Mouse (Mus musculus): Measurements from ENCODE around the gene Hoxd12. TPM values are rescaled to one million over a fixed set of nuclear protein-coding genes. Genes with fewer than 3 reads are reported as not detected.

Gene Hoxd12
- total and polyA plus RNA-seq, 3 experiments: not detected

DNA sequence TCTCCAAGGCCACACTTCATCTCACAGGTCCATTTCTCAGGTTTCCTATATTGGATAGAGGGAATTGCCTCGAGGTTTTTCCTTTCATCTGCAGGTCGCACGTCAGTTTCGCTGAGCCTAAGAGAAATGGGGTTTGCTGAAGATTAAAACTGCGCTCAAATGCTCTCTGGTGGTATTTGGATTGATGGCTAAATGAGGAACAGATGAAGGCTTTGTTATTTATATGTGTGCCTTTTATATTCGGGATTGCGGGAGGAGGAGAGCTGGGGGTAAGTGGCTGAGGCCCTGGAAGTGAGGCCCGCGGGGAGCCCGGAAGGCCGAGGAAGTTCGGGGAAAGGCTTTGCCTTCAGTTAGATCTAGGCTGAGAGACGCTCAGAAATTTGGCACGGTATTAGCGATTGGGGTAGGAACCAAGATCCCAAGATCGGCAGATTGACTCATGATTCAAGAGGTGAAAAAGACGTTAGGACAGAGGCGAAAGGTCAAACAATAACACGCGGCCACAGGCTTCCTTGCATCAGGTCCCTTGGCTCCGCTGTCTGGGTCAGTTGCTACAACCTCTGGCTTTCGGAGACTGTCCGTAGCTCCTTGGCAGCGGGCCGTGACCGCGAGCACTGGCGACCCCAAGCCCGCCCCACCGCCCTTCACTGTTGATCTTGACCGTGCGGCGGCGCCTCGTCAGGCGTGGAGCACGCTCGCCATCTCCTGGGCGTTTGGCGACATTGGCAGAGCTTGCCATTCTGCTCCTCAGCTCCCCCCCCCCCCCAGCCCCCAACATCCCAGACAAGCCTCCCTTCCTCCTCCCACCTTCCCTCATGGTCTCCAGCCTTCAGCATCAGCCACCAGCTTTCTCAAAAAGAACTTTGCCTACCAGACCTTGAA lies 2.1 kb upstream of the Hoxd12 start:
- H3K9me3 ChIP-seq (replicated peaks): peaks cover 9% of the 10 kb centered on the region
- no peak for TF ChIP-seq GATA2 (IDR thresholded peaks at IDR 0.05; ENCODE audit: borderline replicate concordance, low read depth, low read length)
- no peak for TF ChIP-seq POLR2AphosphoS5 (IDR thresholded peaks at IDR 0.05; ENCODE audit: insufficient replicate concordance, low read depth, low read length)
- no peak for TF ChIP-seq TAL1 (conservative IDR thresholded peaks at IDR 0.05; ENCODE audit: low read depth, low read length)
- TF ChIP-seq CTCF (IDR thresholded peaks at IDR 0.05; ENCODE audit: low read depth, low read length): no peak
- TF ChIP-seq GATA1 (IDR thresholded peaks at IDR 0.05; ENCODE audit: borderline replicate concordance, low read length): no peak
- peak overlapping the region; percentile 65; the same call in 1 of the 2 replicates for H3K4me3 ChIP-seq (ENCODE audit: low read depth, low read length)
- peaks cover 10% of the 10 kb centered on the region for H3K4me1 ChIP-seq (ENCODE audit: insufficient read depth, low read depth, low read length)
- no peaks in the 10 kb centered on the region for H3K36me3 ChIP-seq (replicated peaks)
- DNase-seq (ENCODE audit: low spot score): peak; percentile 51
- no peak for ATAC-seq (ENCODE audit: extremely low read depth, insufficient number of reproducible peaks, low FRiP score, poor library complexity, severe bottlenecking)
- H3K27me3 ChIP-seq (ENCODE audit: insufficient read depth, low read length): peaks cover 44% of the 10 kb centered on the region

DNA sequence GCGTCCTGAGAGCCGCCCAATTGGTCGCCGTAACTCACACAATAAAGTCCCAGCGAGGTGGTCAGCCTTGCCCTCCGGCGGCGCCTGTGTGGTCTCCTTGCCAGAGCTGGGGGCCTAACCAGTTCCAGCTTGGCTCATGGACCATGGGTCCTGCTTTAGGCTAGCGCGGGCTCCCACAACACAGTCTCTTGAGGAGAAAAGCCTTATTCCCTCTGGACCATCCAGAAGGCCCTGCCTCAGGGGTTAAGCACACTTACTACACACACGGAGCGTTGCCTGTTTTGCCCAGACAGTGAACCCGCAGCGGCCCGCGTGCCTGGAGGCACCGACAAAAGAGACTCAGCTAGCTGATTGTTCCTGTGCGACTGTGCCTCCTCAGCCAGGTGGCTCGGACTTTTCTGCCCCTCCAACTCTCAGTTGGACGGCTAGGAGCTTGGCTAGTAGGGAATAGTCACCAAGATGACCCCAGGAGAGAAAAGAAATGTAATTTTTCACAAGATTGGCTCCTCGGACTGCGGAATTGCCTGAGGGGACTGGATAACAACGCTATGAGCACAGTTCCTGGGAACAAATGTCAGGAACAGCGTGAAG lies 883 bp upstream of the Hoxd12 start:
- ATAC-seq (ENCODE audit: extremely low read depth, insufficient number of reproducible peaks, low FRiP score, poor library complexity, severe bottlenecking) (no peak), DNase-seq (ENCODE audit: low spot score) (no peak)
- peaks cover 10% of the 10 kb centered on the region for H3K4me1 ChIP-seq (ENCODE audit: insufficient read depth, low read depth, low read length)
- TF ChIP-seq POLR2AphosphoS5 (IDR thresholded peaks at IDR 0.05; ENCODE audit: insufficient replicate concordance, low read depth, low read length) (no peak), GATA2 (IDR thresholded peaks at IDR 0.05; ENCODE audit: borderline replicate concordance, low read depth, low read length) (no peak), GATA1 (IDR thresholded peaks at IDR 0.05; ENCODE audit: borderline replicate concordance, low read length) (no peak), TAL1 (conservative IDR thresholded peaks at IDR 0.05; ENCODE audit: low read depth, low read length) (no peak)
- H3K36me3 ChIP-seq (replicated peaks): no peaks in the 10 kb centered on the region
- peaks cover 39% of the 10 kb centered on the region for H3K27me3 ChIP-seq (ENCODE audit: insufficient read depth, low read length)
- no peak overlapping the region for H3K4me3 ChIP-seq (ENCODE audit: low read depth, low read length)
- H3K9me3 ChIP-seq (replicated peaks): no peaks in the 10 kb centered on the region

DNA sequence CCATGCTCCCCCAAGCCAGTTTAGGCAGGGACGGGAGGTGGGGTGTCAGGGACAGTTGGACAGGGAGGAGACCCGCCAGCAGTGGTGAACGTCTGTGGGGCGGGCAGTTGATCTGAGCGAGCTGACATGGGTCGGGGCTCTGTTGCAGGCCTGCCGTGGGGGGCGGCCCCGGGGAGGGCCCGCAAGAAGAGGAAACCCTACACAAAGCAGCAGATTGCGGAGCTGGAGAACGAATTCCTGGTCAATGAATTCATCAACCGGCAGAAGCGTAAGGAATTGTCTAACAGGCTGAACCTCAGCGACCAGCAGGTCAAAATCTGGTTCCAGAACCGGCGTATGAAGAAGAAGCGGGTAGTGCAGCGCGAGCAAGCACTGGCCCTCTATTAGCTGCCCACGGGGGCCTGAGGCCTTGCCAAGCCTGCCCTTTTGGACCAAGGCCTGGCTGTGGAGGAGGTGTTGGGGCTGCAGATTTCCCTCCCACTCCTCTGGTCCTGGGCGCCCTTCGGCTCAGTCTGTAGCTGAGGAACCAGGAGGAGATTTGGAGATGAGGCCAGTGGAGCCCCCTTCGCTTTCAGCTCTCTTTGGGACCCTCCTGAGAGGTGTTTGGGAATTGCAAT lies 961 bp downstream of the Hoxd12 start:
- no peak for DNase-seq (ENCODE audit: low spot score)
- 0 out of 2 replicates have a peak, but pooled peaks cover 2% of the 10 kb centered on the region for H3K9me3 ChIP-seq (replicated peaks)
- TF ChIP-seq GATA2 (IDR thresholded peaks at IDR 0.05; ENCODE audit: borderline replicate concordance, low read depth, low read length) (no peak), TAL1 (conservative IDR thresholded peaks at IDR 0.05; ENCODE audit: low read depth, low read length) (no peak), CTCF (IDR thresholded peaks at IDR 0.05; ENCODE audit: low read depth, low read length) (no peak), POLR2AphosphoS5 (IDR thresholded peaks at IDR 0.05; ENCODE audit: insufficient replicate concordance, low read depth, low read length) (no peak), GATA1 (IDR thresholded peaks at IDR 0.05; ENCODE audit: borderline replicate concordance, low read length) (no peak)
- ATAC-seq (ENCODE audit: extremely low read depth, insufficient number of reproducible peaks, low FRiP score, poor library complexity, severe bottlenecking): no peak
- no peaks in the 10 kb centered on the region for H3K36me3 ChIP-seq (replicated peaks)
- H3K27me3 ChIP-seq (ENCODE audit: insufficient read depth, low read length): peaks cover 48% of the 10 kb centered on the region
- peaks cover 10% of the 10 kb centered on the region for H3K4me1 ChIP-seq (ENCODE audit: insufficient read depth, low read depth, low read length)
- no peak overlapping the region for H3K4me3 ChIP-seq (ENCODE audit: low read depth, low read length)

DNA sequence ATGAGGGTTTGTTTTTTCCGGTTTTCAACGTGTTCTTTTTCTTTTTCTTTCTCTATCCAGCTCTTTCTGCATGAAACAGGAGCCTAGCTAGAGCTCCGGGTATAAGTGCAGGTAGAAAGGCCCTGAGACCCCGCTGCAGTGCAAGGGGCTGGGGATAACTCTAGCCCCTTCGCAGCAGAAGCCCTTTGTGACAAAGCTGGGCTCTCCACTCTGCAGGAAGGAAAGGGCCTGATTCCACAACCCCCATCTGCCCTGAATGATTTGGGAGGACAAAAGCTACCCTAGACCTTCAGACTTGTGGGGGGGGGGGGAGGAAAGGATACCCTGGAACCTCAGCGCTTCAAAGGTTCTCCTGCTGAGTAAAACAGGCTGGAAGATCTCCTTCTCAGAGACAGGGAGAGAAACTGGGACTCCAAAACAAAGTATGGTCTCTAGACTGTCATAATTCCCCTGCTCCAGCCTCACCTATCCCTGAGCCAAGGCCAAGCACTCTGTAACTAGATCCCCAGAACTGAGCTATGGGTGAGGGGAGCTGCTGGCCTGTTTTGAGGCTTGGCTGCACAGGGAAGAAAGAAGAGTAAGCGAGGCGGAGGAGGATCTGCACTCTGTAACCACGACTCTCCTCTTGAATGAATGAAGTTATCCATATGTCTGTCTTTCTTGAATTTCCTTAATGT lies 1.7 kb downstream of the Hoxd12 start:
- DNase-seq (ENCODE audit: low spot score) (no peak), ATAC-seq (ENCODE audit: extremely low read depth, insufficient number of reproducible peaks, low FRiP score, poor library complexity, severe bottlenecking) (no peak)
- no peak overlapping the region for H3K4me3 ChIP-seq (ENCODE audit: low read depth, low read length)
- H3K9me3 ChIP-seq (replicated peaks): peaks cover 5% of the 10 kb centered on the region
- no peaks in the 10 kb centered on the region for H3K36me3 ChIP-seq (replicated peaks)
- peaks cover 10% of the 10 kb centered on the region for H3K4me1 ChIP-seq (ENCODE audit: insufficient read depth, low read depth, low read length)
- TF ChIP-seq CTCF (IDR thresholded peaks at IDR 0.05; ENCODE audit: low read depth, low read length) (no peak), TAL1 (conservative IDR thresholded peaks at IDR 0.05; ENCODE audit: low read depth, low read length) (no peak), GATA1 (IDR thresholded peaks at IDR 0.05; ENCODE audit: borderline replicate concordance, low read length) (no peak), GATA2 (IDR thresholded peaks at IDR 0.05; ENCODE audit: borderline replicate concordance, low read depth, low read length) (no peak), POLR2AphosphoS5 (IDR thresholded peaks at IDR 0.05; ENCODE audit: insufficient replicate concordance, low read depth, low read length) (no peak)
- H3K27me3 ChIP-seq (ENCODE audit: insufficient read depth, low read length): peaks cover 46% of the 10 kb centered on the region

DNA sequence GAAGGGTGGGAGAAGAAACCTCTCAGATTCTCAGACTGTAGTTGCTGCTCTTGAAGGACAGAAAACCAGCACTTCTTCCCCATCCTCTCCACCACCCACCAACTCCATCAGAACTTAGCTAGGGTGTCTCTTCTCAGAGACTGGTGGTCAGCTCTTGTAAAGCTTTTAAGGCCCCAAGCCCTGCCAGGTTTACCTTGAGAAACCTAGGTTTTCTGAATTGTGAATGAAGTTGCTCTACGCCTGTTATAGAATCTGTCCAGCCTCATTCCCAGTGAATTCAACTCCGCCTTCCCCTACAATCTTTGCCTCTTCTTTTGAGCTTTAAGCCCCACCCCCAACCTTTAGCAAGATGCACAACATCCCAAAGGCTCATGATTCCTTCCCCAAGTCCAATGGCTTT lies 2.3 kb downstream of the Hoxd12 start:
- Histone ChIP-seq H3K36me3 (replicated peaks) (no peaks in the 10 kb centered on the region), H3K27me3 (ENCODE audit: insufficient read depth, low read length) (peaks cover 46% of the 10 kb centered on the region), H3K4me3 (ENCODE audit: low read depth, low read length) (no peak overlapping the region), H3K9me3 (replicated peaks) (peaks cover 10% of the 10 kb centered on the region), H3K4me1 (ENCODE audit: insufficient read depth, low read depth, low read length) (peaks cover 9% of the 10 kb centered on the region)
- TF ChIP-seq GATA2 (IDR thresholded peaks at IDR 0.05; ENCODE audit: borderline replicate concordance, low read depth, low read length) (no peak), CTCF (IDR thresholded peaks at IDR 0.05; ENCODE audit: low read depth, low read length) (no peak)
- no peak for ATAC-seq (ENCODE audit: extremely low read depth, insufficient number of reproducible peaks, low FRiP score, poor library complexity, severe bottlenecking)
- DNase-seq (ENCODE audit: low spot score): no peak
